Mouse (Mus musculus) liver, embryonic 13.5 days (tissue): ENCODE data around the gene Fam32a. TPM values are rescaled to one million over a fixed set of nuclear protein-coding genes. Genes with fewer than 3 reads are reported as not detected.

Source experiments
- polyA plus RNA-seq: library from polyadenylated mRNA; unstranded; fragments of >200 nt; fragmentation: Nextera tagmentation; extraction: Ambion mirVana; gene quantifications from 2 replicates; pipeline ENCODE4 v1.2.1, GENCODE M21; 2015

Fam32a gene
- polyA plus RNA-seq, 1 experiment from 2014 or later = 38.8 TPM

Other genes starting within 250 kb of the Fam32a start
- 1.6 and 1.9 TPM in 2 replicates for gene Cyp4f18, start 210.1 kb upstream of the Fam32a start, polyA plus RNA-seq
- gene Olfr372, start 178.5 kb upstream of the Fam32a start, polyA plus RNA-seq = not detected in 2 replicates
- 0.03 TPM in 2 replicates for gene Olfr373, start 136.6 kb upstream of the Fam32a start, polyA plus RNA-seq
- not detected in 2 replicates for gene Olfr374, start 112.7 kb upstream of the Fam32a start, polyA plus RNA-seq
- 110 and 131 TPM in 2 replicates for gene Tpm4, start 84.8 kb upstream of the Fam32a start, polyA plus RNA-seq
- gene Rab8a, start 58.5 kb upstream of the Fam32a start, polyA plus RNA-seq = 75.4 and 97.2 TPM in 2 replicates
- gene Hsh2d, start 30.1 kb upstream of the Fam32a start, polyA plus RNA-seq = 0.16 and 0.29 TPM in 2 replicates
- gene Cib3, start 6.9 kb upstream of the Fam32a start, polyA plus RNA-seq = not detected in 2 replicates
- not detected in 2 replicates for gene Gm11034, start 6.1 kb upstream of the Fam32a start, polyA plus RNA-seq
- 64.1 and 67.7 TPM in 2 replicates for gene Ap1m1, start 20.3 kb downstream of the Fam32a start, polyA plus RNA-seq
- 8.9 and 11.2 TPM in 2 replicates for gene Gm10282, start 85.5 kb downstream of the Fam32a start, polyA plus RNA-seq
- gene Klf2, start 99.3 kb downstream of the Fam32a start, polyA plus RNA-seq = 2.1 and 2.9 TPM in 2 replicates
- gene Eps15l1, start 201.7 kb downstream of the Fam32a start, polyA plus RNA-seq = 17.5 and 21.1 TPM in 2 replicates
- 0.59 and 0.93 TPM in 2 replicates for gene Calr3, start 224.1 kb downstream of the Fam32a start, polyA plus RNA-seq
- gene 1700030K09Rik, start 224.2 kb downstream of the Fam32a start, polyA plus RNA-seq = 4.2 and 5.0 TPM in 2 replicates